Mouse (Mus musculus): ENCODE results near the gene Slf2. TPM values are rescaled to one million over a fixed set of nuclear protein-coding genes. Genes with fewer than 3 reads are reported as not detected.

Slf2 gene
- polyA plus RNA-seq, 1 experiment = 98.6 TPM

DNA sequence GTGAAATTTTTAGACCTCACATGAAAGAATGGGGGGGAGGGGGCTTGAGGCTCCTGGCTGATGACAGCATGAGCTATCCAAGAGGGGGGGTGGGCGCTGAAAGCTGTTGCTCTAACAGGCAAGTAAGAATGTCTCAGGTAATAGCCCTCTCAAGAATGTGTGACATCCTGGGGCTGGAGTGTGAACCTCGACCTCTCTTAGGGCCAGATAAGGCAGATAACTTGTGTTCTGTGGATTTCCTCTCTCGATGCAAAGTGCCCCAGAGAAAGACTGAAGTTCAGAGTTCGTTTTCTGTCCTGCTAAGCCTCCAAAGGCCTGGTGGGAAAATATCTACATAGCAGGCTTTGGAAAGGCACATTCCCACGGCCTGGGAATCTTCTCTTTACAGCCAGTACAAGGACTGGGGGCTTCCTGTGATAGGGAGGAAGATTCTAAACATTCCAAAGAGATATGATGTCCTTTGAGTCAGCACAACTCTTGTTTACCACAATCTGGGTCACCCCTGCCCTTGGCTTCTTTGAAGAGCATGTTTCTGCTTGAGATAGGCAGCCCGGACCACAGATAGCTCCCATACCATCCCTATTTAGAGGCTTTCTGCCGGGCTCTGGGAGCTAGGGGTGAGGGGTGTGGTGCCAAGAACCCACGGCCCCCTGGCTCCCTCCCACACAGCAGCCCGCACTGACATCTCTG lies 31.7 kb upstream of the Slf2 start:
- Histone ChIP-seq H3K4me3 (ENCODE audit: control insufficient read depth, insufficient read depth, low read length) (no peak overlapping the region), H3K27me3 (ENCODE audit: control insufficient read depth, insufficient read depth, low read length) (no peaks in the 10 kb centered on the region; the same call in 1 of the 2 replicates), H3K27ac (ENCODE audit: control insufficient read depth, insufficient read depth, low read length) (no peak overlapping the region), H3K4me1 (replicated peaks; ENCODE audit: control insufficient read depth, insufficient read depth, low read length) (no peaks in the 10 kb centered on the region), H3K36me3 (ENCODE audit: control insufficient read depth, insufficient read depth, low read length) (no peaks in the 10 kb centered on the region)
- WGBS = 56% methylated on average over 9 of the region's 9 CpGs
- TF ChIP-seq POLR2A (IDR thresholded peaks at IDR 0.05; ENCODE audit: control insufficient read depth, extremely low read depth, insufficient read depth, low read length, poor library complexity) (no peak), CTCF (IDR thresholded peaks at IDR 0.05; ENCODE audit: borderline replicate concordance, control insufficient read depth, extremely low read depth, insufficient read depth, low read length, poor library complexity) (no peak)
- no peak for DNase-seq

DNA sequence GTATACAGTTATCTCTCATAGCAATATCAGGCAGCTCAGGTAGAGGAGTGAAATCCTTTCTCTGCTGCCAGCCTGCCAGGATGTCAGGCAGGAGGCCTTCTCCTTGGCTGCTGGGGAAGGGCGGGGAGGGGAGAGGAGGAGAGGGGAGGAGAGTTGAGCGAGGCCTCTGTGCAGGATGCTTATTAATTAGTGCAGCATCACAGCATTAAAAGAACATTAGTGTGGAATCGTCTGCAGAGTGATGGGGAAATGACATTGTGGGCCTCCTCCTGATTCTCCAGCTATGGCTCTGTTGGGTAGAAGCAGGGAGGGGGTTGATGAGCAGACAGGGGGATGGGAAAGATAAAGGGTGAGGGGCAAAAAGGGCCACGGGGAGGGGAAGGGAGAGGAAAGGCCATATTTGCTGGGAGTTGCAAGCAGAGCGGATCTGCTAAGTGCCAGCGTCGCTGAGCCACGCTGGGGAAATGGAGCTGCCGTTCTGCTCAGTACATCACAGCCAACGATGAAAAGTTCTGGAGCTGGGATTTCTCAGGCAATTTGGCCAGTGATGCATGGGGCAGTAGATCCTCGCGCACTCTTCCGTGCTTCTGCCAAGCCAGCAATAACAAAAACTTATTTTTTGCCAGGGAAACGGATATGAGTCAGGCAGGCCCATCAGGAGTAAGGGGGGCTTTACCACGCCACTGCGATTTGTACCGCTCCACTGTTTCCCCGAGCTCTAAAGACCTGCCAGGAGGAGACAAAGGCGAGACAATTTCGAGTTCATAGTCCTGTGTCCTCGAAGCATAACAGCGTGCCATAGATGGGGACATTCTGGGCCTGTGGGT lies 30.8 kb upstream of the Slf2 start:
- TF ChIP-seq POLR2A (IDR thresholded peaks at IDR 0.05; ENCODE audit: control insufficient read depth, extremely low read depth, insufficient read depth, low read length, poor library complexity) (no peak), CTCF (IDR thresholded peaks at IDR 0.05; ENCODE audit: borderline replicate concordance, control insufficient read depth, extremely low read depth, insufficient read depth, low read length, poor library complexity) (no peak)

GRCm38 (mm10) chr19:44901047-44901446 lies 29.9 kb upstream of the Slf2 start:
- Histone ChIP-seq H3K4me1 (replicated peaks; ENCODE audit: control insufficient read depth, insufficient read depth, low read length) (no peaks in the 10 kb centered on the region), H3K27me3 (ENCODE audit: control insufficient read depth, insufficient read depth, low read length) (no peaks in the 10 kb centered on the region; the same call in 1 of the 2 replicates), H3K36me3 (ENCODE audit: control insufficient read depth, insufficient read depth, low read length) (no peaks in the 10 kb centered on the region), H3K27ac (ENCODE audit: control insufficient read depth, insufficient read depth, low read length) (no peak overlapping the region), H3K4me3 (ENCODE audit: control insufficient read depth, insufficient read depth, low read length) (no peak overlapping the region)
- no peak for DNase-seq
- TF ChIP-seq POLR2A (IDR thresholded peaks at IDR 0.05; ENCODE audit: control insufficient read depth, extremely low read depth, insufficient read depth, low read length, poor library complexity) = no peak
- WGBS = 70% methylated on average over 3 of the region's 3 CpGs

More for the DNA sequence above, 30.8 kb upstream of the Slf2 start:
- H3K27me3 ChIP-seq (ENCODE audit: control insufficient read depth, insufficient read depth, low read length) = no peaks in the 10 kb centered on the region; the same call in 1 of the 2 replicates
- WGBS = 53% methylated on average over 22 of the region's 22 CpGs
- no peaks in the 10 kb centered on the region for H3K36me3 ChIP-seq (ENCODE audit: control insufficient read depth, insufficient read depth, low read length)
- H3K4me1 ChIP-seq (replicated peaks; ENCODE audit: control insufficient read depth, insufficient read depth, low read length) = no peaks in the 10 kb centered on the region
- H3K4me3 ChIP-seq (ENCODE audit: control insufficient read depth, insufficient read depth, low read length) = no peak overlapping the region
- no peak overlapping the region for H3K27ac ChIP-seq (ENCODE audit: control insufficient read depth, insufficient read depth, low read length)
- no peak for DNase-seq

DNA sequence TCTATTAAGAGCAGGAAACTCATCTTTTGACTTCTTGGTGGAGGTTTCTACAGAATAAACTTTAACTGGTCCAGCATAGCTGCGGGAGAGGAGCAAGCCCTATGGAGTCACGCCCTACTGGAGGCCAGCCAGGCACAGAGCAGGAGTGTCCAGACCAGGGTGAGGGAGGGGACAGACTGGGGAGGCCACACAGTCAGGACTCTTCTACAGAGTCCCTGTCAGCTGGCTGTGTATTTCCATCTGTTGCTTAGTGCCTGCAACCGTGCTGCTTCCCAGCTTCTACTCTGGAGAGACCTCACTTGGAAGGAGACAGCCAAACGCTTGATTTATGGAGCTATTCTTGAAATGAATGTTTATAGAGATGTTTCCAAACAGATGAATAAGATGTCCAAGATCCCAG lies 28.6 kb upstream of the Slf2 start:
- no peak for TF ChIP-seq POLR2A (IDR thresholded peaks at IDR 0.05; ENCODE audit: control insufficient read depth, extremely low read depth, insufficient read depth, low read length, poor library complexity)
- Histone ChIP-seq H3K4me3 (ENCODE audit: control insufficient read depth, insufficient read depth, low read length) (no peak overlapping the region), H3K27ac (ENCODE audit: control insufficient read depth, insufficient read depth, low read length) (no peak overlapping the region), H3K4me1 (replicated peaks; ENCODE audit: control insufficient read depth, insufficient read depth, low read length) (no peaks in the 10 kb centered on the region), H3K27me3 (ENCODE audit: control insufficient read depth, insufficient read depth, low read length) (no peaks in the 10 kb centered on the region; the same call in 1 of the 2 replicates), H3K36me3 (ENCODE audit: control insufficient read depth, insufficient read depth, low read length) (no peaks in the 10 kb centered on the region)
- DNase-seq = no peak
- WGBS = 94% methylated on average over 4 of the region's 4 CpGs

DNA sequence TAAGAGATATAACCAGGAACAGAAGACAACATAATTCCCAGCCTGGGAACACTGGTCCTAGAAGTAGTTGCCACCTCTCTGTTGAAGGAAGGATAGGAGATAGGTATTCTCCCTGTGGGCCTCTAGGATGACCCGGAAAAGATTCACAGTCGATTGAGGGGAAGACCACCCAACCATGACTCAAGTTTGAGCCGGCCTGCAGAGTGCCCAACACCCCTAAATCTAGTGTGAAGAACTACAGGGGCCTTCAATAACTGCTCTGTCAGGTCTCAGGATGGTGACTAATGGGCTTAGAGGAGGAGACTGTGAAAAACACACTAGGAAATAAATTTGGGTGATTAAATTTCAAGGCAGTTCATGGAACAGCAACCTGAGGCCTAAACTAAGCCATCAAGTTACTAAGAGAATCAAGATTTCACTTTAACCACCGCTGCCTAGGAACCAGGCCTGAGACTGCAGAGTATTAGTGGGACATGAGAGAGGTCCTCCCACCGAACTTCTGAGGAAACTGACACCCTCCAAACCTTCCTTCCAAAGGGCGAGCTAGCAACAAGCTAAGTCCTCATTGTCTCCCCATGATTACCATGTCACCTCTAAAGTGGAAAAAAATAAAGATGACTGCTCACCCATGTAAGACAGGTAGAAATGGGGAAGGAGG lies 27.5 kb upstream of the Slf2 start:
- no peak for DNase-seq
- TF ChIP-seq POLR2A (IDR thresholded peaks at IDR 0.05; ENCODE audit: control insufficient read depth, extremely low read depth, insufficient read depth, low read length, poor library complexity) (no peak), CTCF (IDR thresholded peaks at IDR 0.05; ENCODE audit: borderline replicate concordance, control insufficient read depth, extremely low read depth, insufficient read depth, low read length, poor library complexity) (no peak)
- Histone ChIP-seq H3K4me3 (ENCODE audit: control insufficient read depth, insufficient read depth, low read length) (no peak overlapping the region), H3K27me3 (ENCODE audit: control insufficient read depth, insufficient read depth, low read length) (no peaks in the 10 kb centered on the region; the same call in 1 of the 2 replicates), H3K4me1 (replicated peaks; ENCODE audit: control insufficient read depth, insufficient read depth, low read length) (no peaks in the 10 kb centered on the region), H3K36me3 (ENCODE audit: control insufficient read depth, insufficient read depth, low read length) (no peaks in the 10 kb centered on the region), H3K27ac (ENCODE audit: control insufficient read depth, insufficient read depth, low read length) (no peak overlapping the region)
- WGBS = 84% methylated on average over 6 of the region's 6 CpGs

- no peak for TF ChIP-seq POLR2A (IDR thresholded peaks at IDR 0.05; ENCODE audit: control insufficient read depth, extremely low read depth, insufficient read depth, low read length, poor library complexity)
- no peaks in the 10 kb centered on the region; the same call in 1 of the 2 replicates for H3K27me3 ChIP-seq (ENCODE audit: control insufficient read depth, insufficient read depth, low read length)
- H3K4me3 ChIP-seq (ENCODE audit: control insufficient read depth, insufficient read depth, low read length) = no peak overlapping the region
- no peak overlapping the region for H3K27ac ChIP-seq (ENCODE audit: control insufficient read depth, insufficient read depth, low read length)
- WGBS = 72% methylated on average over 6 of the region's 6 CpGs
- DNase-seq = no peak
- H3K36me3 ChIP-seq (ENCODE audit: control insufficient read depth, insufficient read depth, low read length) = no peaks in the 10 kb centered on the region
- no peaks in the 10 kb centered on the region for H3K4me1 ChIP-seq (replicated peaks; ENCODE audit: control insufficient read depth, insufficient read depth, low read length)
Measured at GRCm38 (mm10) chr19:44904141-44904720, 26.7 kb upstream of the Slf2 start.

Data from thymus, adult 2 months (tissue).